Mouse (Mus musculus): Measurements from ENCODE around the gene Prss27.

DNA sequence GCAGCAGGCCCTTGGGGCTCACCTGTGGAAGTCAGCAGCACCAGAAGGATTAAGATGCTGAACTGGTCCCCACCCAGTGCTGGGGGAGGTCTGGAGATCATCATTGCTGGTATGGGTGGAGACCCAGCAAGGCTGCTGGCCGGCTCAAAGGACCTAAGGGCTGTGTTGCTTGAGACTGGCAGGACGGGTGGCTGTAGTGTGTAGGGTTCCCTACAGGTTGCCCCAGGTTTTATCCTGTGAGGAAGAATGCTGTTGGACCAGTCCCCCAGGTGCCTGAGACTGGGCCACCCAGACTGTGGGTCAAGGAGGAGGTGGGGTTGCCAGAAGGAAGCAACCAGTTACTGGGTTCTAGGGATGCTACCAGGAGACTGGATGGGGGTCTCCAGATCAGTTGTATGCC, 40.0 kb upstream of the Prss27 start, which contains the start of gene Prss22:
- TF ChIP-seq GATA1 (IDR thresholded peaks at IDR 0.05; ENCODE audit: borderline replicate concordance, low read length), result no peak
- no peak for TF ChIP-seq FLI1 (IDR thresholded peaks at IDR 0.05; ENCODE audit: low read length)

Data from megakaryocyte, embryonic 14.5 days (primary cell).